Mouse (Mus musculus): ENCODE data around the gene Tff3.
A peak's percentile ranks its signal among the peaks of the same experiment; 100 is the strongest.

Tff3 gene

DNA sequence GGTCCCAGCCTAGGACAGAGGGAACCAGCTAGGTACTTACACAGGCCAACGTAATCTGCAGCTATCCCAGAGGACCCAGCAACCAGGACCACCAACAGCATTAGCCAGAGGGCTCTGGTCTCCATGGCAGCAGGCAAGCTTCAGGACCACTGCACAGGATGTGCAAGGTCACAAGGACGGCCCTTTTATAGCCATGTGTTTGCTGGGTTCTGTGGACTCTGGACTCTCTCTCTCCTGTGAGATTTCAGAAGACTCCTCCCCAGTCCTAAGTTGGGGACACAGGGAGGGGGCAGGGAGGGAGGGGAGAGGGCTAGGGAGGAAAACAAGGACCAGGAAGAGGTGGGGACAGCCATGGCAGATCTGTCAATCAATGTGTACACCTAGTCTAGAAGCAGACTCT is at the start of gene Tff3:
TSS of gene Tff3 (minus strand) at position 195 of the 400 bp plus-strand sequence.
- no peak for DNase-seq (ENCODE audit: low read depth, low spot score)

DNA sequence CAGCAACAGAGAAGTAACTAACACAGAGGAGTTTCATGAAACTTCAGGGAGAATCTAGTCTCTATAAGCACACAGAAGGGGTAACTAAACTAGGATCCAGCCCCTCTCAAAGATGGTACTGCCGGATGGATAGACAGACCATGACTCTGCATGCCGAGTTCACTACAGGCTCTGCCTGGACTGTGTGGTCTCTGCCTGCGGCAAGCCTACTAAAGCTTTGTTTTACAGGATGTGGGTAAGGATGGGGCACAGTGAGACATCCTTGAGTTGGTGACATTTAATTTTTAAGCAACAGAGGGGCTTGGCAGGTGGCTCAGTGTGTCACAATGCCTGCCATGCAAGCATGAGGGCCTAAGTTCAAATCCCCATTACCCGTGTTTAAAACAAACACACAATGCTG is 46.9 kb upstream of the Tff3 start:
- peak; percentile 56 for DNase-seq (ENCODE audit: low read depth, low spot score)

DNA sequence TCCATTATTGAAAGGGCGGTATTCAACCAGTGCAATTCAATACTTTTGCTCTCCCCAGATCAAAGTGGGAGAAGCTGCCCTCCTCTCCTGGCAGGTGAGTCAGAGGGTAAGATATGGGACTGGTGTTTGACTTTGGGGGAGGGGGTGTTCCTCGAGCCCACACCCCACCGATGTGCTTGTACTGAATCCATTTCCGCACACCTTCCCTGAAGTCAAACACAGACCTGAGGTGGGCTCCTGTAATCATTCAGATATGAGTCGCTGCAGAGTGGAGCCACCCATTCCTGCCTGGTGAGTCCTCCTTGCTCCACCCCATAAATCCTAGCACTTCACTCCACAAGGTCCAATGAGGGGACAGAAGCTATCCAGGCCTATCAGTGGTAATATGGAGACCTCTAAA is 40.4 kb upstream of the Tff3 start:
- no peak for DNase-seq (ENCODE audit: low read depth, low spot score)

DNA sequence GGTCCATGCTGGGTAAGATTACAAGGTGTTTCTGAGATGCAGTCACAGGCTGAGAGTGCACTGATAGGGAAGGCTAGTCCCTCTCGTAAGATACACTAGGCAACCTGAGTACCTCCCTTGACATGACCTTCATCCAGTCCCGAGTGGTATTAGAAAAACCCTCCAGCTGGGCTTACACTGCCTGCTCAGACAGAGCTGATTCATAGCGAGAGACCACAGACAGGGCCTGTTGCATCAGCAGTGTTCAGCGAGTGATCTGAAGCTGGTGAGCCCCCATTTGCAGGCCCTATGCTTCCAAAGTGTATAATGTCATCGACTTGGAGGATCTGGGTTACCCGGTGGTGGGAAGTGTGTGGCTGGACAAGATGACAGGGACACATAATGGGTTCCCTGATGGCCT is 35.7 kb upstream of the Tff3 start, which contains the start of gene Tff1:
TSS of gene Tff1 (minus strand) at position 151 of the 400 bp plus-strand sequence.
- no peak for DNase-seq (ENCODE audit: low read depth, low spot score)

DNA sequence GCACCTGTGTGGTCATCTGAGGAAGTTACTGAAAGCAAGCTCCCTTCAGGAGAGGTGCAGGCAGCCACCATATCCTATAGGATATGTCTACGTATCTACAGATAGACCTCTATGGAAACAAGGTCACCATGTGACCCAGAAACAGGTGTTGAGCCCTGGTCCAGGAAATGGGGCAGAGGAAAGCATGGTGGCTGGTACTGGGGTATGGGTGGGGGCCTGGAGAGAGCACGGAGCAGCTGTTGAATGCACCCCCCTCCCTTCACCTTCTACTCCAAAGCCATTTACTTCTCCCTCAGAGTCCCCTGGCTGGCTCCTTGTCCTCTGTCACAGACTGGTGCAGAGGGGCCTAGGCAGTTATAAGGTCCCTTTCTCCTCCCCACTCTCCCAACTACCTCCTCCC is 34.4 kb upstream of the Tff3 start:
- DNase-seq (ENCODE audit: low read depth, low spot score): no peak

DNA sequence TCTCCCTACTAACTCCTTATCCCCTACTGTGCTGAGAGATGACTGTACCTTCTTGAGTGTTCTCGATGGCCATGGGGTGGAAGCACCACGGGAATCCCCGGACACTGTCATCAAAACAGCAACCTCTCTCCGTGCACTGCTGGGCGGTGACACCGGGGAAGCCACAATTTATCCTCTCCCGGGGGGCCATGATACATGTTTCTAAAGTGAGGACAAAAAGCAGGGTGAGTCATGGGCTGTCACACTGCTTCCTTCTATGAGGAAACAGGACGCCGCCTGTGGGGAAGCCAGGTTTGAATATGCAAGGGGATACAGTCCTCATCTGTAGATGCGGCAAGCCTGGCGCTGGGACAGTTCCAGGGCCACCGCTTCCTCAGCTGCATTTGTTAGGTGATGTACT is 33.2 kb upstream of the Tff3 start:
- DNase-seq (ENCODE audit: low read depth, low spot score): no peak

DNA sequence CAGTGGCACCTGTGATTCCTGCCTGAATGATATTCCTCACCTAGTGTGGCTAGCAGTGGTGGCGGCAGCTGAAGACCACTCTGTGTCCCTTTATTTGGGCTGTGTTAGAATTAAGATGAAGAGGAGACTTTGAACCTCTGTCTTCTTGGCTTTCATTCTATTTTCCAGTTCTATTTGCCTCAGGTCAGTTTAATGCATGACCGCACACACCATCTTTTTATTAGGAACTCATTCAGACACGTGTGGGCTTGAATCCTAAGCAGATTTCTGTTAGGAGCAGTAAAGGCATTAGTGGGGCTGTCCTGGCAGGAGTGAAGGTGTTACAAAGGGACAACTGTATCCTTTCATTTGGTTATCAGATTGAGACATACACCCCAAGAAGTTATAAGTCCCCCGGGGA is 30.8 kb upstream of the Tff3 start:
- DNase-seq (ENCODE audit: low read depth, low spot score): no peak

DNA sequence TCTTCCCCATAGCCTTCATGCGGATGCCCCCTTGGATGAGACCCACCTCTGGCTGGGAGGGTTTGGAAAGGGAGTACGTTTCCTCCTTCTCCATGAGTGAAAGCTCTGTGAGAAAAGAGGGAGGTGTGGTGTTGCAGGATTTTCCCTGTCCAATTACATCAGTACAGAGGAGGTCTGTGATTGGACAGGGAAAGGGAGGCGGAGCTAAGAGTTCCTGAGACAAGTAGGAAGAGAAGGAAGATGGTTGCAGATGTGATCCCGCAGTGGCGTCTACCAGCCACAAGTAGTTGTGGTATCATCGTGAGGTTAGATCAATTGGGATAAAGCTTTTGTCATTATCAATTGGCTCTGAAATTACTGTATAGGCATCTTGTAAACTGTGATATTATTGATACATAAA is 28.5 kb upstream of the Tff3 start:
- DNase-seq (ENCODE audit: low read depth, low spot score): no peak

DNA sequence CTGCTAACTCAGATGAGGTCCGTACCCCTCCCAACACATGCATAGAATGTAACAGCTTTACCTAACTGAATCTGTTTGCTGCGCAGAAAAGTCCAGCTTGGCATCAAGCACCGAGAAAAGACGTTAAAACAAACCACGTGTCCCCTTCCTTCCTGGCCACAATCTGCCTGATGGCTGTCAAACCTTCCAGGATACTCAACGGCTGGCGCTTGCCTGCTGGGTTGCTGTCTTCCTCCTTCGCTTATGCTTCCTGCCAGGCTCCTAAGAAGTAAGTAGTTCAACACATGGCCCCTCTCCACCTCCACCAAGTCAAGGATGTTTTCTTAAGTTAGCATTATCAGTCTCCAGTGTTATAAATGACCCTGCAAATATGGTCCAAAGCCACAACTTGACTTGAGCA is 24.3 kb upstream of the Tff3 start:
- DNase-seq (ENCODE audit: low read depth, low spot score): no peak

DNA sequence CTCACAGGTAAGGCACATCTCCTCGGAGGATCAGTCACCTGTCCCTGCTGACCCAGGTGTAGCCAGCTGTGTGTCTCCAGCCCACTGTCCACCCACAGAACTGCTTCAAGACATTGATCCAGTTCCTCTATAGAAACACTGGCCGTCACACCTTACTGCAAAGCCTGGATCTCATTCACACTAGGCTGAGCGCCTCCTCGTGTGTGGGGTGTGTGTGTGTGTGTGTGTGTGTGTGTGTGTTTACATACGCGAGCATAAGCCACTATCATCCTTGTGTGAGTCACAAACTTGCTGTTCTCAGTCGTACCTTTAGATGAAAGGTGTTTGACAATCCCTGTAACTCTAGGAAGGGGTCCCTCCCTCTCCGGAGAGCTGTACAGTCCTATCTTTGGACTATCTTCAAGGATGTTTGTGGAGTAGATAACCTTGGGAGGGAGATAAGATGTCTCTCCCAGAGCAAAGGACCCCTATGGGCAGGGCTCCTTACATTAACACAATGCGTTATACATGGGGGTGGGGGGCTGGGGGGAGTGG is 23.6 kb upstream of the Tff3 start:
- no peak for DNase-seq (ENCODE audit: low read depth, low spot score)

DNA sequence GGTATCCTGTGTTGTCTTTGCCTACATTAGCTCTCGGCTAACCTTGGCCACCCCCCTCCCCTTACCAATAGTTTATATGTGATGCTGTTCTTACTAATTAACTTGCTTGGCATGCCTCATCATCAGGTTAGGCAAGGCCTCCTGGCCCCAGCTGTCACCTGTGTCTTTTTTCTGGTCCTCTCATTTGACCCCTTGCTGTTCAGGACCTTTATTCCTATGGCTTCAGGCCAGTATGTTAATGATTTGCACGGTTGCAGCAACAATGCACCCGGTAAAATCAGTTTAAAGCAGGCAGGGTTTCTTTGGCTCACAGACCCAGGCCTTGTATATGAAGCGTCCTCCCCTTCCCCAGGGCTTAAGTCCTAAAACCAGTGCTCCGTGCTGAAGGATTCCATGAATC is 23.1 kb upstream of the Tff3 start:
- DNase-seq (ENCODE audit: low read depth, low spot score): no peak

DNA sequence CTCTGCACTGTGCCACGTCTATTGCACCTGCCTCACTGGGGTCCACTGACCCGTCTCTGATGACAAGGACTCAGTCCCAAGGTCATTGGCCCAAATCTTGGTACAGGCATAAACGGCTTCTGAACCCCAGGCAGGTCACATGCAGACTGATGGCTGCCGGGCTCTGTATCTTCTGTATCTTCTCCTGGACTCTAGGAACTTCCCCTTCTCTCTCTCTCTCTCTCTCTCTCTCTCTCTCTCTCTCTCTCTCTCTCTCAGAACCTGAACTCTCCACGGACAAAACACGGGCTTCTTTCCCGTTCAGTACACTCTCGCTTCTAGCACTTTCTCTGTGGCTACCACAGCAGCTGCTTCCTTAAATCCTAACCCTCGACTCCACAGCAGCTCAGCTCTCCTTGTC is 16.6 kb upstream of the Tff3 start:
- DNase-seq (ENCODE audit: low read depth, low spot score): no peak

DNA sequence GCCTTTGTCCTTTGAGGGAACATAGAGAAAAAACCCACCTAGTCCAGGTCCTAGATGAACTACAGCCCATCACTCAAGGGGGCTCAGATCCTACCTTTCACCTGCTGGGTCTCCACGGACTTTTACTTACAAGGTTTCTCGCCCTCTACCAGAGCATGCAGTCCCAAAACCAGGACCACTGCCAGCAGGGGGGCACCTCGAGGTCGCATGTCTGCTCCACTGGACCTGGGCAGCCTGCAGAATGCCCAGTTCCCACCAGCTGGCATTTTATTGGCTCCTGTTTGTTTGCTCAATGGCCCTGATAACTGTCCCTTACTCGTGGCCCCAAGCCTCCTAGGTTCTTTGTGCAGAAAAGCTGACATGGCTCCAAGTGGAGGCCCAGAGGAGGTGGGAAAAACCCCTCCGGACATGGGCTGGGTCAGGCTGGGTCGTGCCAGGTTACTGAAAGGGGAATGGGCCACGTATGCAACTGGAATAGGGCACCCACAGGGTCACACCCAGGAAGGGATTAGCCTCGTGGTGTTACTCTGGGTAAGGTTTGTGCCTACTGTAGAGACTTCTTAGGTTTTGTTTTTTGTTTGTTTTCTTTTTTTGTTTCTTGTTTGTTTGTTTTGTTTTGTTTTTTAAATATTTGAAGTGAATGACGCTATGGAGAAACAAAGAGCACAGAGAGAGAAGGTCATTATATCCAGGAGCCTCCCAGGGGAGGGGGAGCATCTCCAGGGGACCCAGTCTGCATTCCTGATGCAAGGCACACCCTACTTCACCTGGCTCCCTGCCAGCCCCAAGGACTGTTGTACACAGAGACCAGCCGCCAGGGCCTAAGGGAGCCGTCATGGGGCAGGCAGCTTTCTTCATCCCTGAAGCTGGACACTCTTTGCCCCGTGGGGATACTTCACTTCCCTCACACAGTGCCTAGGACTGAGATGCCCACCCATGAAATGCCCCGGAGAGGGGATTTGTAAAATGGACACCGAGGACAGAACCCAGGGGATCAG is 14.9 kb upstream of the Tff3 start, which contains the start of gene Tff2:
TSS of gene Tff2 (minus strand) at position 243 of the 998 bp plus-strand sequence.
- DNase-seq (ENCODE audit: low read depth, low spot score): no peak

DNA sequence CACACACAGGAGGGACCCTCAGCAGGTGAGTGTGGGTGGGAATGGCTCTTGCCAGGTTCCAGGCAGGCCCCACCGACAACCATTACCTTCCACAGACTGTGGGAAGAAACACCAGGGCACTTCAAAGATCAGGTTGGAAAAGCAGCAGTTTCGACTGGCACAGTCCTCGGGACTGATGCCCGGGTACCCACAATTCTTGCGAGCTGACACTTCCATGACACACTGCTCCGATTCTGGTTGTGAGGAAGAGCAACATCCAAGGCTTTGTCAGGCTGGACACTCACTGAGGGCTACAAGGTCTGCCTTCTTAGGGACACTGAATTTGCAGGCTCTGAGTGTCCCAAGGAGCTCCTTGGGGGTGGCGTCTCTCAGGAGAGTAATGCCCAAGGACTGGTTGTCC is 12.7 kb upstream of the Tff3 start:
- DNase-seq (ENCODE audit: low read depth, low spot score): no peak

DNA sequence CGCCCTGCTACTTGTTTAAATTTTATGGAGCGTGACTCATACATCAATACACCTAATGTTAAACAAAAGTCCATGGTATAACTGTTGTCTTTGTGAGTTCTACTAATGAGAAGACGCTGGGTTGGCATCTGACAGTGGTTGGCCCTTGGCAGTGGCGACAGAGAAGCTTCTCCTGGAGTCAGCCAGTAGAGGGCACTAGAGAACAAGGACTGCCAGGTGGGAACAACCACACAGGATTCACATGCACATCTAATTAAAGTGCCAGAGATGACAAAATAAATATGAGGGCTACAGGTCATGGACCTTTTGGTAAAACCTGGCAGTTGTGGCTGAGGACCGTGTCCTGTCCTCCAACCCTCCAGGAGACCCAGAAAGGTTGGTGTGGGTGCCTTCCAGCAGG is 9.0 kb upstream of the Tff3 start:
- peak; percentile 75 for DNase-seq (ENCODE audit: low read depth, low spot score)

DNA sequence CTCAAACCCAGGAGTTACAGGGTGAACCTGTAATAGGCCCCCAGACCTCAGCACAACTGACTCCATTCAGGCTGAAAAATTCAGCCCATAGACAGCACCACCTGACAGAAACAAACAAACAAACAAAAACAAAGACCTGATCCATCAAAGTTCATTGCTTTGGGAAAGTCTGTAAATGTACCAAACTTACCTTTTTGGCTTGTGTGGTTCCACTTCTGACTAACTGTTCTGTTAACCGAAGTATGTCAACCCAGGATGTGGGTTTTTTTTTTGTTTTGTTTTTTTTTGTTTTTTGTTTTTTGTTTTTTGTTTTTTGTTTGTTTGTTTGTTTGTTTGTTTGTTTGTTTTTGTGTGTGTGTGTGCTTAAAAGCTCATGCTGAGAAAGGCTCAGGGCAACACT is 7.4 kb upstream of the Tff3 start:
- DNase-seq (ENCODE audit: low read depth, low spot score): peak; percentile 15

DNA sequence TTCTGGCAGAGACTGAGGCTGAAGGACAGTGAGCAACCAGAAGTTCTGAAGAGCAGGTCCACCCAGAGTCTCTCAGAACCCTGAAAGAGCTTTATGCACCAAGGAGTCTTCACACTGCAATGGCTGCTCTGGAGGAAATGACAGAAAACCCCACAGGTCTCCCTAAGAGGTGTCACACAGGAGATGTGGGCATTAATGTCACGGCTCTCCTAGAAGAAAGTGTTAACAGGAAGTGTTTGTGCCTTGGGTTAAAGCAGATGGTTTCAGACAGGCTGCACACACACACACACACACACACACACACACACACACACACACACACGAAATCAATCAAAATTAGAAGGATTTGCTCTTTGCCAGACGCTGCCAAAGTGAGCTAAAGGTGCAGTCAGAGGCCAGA is 6.8 kb upstream of the Tff3 start:
- DNase-seq (ENCODE audit: low read depth, low spot score): peak; percentile 58

DNA sequence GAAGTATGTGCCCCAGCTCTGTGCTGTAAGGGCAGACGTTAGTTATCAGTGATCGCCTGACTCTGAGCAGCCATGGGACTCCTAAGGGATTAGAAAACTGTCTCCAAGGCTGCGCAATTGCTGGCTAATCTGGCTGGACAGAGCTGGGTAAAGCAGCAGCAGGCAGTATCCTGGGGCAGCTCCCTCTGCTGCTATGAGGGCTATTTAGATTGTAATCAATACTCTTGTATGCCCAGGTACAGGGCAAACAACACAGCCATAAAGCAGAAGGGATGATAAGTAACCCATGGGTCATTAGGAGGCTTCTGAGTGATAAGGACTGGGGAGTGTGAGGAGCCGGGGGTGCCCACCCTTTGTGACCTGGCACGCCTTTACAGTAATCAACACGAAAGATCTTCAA is 5.5 kb upstream of the Tff3 start:
- DNase-seq (ENCODE audit: low read depth, low spot score): no peak

DNA sequence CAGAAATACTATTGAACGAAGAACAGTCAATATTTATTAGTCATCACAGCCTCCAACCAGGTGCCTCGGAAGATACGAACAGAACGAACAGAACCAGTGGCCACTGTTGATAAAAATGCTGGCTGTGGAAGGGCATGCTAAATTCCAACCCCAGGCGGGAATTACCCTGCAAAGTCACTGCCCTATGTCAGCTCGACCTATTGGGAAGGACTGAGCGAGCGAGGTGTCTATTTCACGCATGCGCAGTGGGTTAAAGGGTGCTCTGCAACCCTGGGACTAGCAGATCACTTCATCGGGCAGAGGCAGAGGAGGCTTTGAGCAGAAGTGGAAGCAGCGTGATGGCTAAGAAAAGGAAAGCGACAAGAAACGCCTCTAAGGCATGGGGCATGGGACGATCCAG is 4.3 kb upstream of the Tff3 start:
- DNase-seq (ENCODE audit: low read depth, low spot score): no peak

DNA sequence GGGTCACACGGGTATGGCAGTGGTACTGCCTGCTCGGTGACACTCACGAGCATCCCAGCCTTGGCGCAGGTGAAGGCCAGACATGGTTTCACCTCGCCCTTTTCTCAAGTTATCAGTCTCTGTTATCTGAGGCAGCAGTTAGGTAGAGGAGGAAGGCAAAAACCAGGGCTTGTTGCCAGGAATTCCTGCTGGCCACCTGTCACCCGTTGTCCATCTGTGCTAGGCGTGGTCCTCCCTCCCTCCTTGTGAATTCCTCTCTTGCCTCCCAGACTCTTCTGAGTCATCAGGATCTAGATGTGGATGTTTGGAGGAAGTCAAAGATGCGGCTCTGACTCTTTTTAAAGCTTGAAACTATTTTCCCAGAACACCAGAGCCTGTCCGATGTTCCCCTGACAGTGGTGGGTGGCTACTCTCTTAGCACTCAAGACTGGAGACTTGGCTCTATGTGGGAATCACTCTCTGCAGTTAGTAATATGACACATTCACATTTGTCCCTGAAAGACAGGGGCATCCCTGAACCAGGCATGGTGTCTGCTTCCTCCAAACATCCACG is 1.9 kb upstream of the Tff3 start:
- DNase-seq (ENCODE audit: low read depth, low spot score): no peak

DNA sequence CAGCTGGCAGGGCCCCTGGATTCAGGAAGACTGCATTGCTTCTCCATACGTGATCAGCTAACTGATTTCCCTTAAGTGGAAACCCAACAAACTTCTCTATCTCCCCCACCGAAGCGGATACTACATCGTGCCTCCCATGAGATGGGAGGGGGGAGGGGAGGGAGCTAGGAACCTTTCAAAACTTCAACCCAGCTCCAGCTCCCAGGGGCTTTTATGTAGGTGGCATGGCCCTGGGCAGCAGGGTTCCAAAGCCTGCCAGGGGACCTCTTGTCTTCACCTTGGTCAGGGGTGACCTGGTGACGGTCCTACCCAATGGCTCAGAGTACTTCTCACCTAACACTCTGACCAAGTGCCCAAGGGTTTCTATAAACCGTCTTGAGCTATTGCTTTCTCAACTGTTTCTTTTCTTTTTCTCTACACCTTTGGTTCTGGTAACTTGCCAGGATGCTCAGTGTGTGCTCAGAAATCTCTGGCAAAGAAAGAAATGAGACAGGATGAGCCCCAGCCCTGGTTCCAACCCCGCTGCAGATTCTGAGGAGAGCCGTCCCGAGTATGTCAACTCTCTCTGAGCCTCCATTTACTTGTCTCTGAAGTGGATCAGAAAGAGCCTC is 633 bp downstream of the Tff3 start:
- no peak for DNase-seq (ENCODE audit: low read depth, low spot score)

DNA sequence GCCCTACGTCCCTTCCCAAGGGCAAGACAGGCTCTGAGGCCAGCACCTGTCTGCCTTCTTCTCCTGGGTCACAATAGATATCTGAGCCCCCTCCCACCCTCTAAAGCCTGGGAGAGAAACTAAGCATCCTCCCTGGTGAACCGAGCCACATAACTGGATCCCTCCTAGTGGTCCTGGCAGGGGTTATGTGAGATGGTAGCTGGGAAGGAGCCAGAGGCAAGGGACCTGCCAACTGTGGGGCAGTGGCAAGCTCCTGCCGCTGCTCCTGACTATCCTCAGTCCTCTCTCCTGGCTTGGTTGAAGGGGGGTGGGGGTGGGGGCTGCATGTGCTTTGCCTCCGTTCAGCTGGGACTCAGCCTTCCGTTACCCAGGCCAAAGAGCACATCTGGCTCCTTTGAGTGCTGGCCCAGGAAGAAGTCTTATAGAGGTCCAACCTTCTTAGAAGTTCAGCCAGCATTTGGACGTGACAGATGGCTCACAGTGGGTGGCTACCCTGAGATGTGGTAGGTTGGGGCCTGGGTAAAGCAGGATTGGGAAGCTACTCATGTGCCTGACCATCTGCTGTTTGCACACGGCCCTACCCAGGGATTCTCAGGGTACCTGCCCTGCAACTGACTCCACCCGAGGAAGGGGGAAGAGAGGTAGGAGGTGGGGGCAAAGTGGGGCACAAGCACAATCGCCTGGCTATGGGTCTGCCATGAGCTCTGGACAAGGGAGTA is 3.7 kb downstream of the Tff3 start:
- no peak for DNase-seq (ENCODE audit: low read depth, low spot score)

All from CD4-positive helper T cell, adult 2 months (primary cell).